Mouse (Mus musculus): ENCODE data around the gene Cox4i1.

GRCm38 (mm10) chr8:120619235-120620180 is 48.5 kb upstream of the Cox4i1 start:
- no peak for TF ChIP-seq CTCF (conservative IDR thresholded peaks at IDR 0.05; ENCODE audit: insufficient read depth, insufficient read length, low read depth, low read length)
- TF ChIP-seq POLR2A (IDR thresholded peaks at IDR 0.05; ENCODE audit: low read depth, low read length) = no peak

Measured in kidney, adult 2 months (tissue).